Mouse (Mus musculus): ENCODE results near the gene 1700020N01Rik. TPM values are rescaled to one million over a fixed set of nuclear protein-coding genes. Genes with fewer than 3 reads are reported as not detected.

The 1700020N01Rik gene
- polyA plus RNA-seq, 1 experiment from 2014 or later: not detected

GRCm38 (mm10) chr10:21606931-21607330 is 14.0 kb downstream of the 1700020N01Rik start:
- no peak overlapping the region for H3K27ac ChIP-seq
- no peak overlapping the region for H3K4me2 ChIP-seq
- ATAC-seq (ENCODE audit: low FRiP score): no peak
- H3K27me3 ChIP-seq: no peaks in the 10 kb centered on the region
- H3K4me1 ChIP-seq: peaks cover 8% of the 10 kb centered on the region; the same call in 1 of the 2 replicates
- H3K4me3 ChIP-seq (replicated peaks): no peak overlapping the region
- H3K9me3 ChIP-seq: no peaks in the 10 kb centered on the region
- H3K36me3 ChIP-seq (replicated peaks): no peaks in the 10 kb centered on the region
- WGBS: 75% methylated on average over 5 of the region's 5 CpGs
- no peak overlapping the region for H3K9ac ChIP-seq

- Histone ChIP-seq H3K27me3 (no peaks in the 10 kb centered on the region), H3K9ac (no peak overlapping the region), H3K4me3 (replicated peaks) (no peak overlapping the region), H3K36me3 (replicated peaks) (no peaks in the 10 kb centered on the region), H3K27ac (no peak overlapping the region), H3K4me1 (peaks cover 8% of the 10 kb centered on the region; the same call in 1 of the 2 replicates), H3K4me2 (no peak overlapping the region), H3K9me3 (no peaks in the 10 kb centered on the region)
- WGBS: 76% methylated on average over 2 of the region's 2 CpGs
- ATAC-seq (ENCODE audit: low FRiP score): no peak
Observed at GRCm38 (mm10) chr10:21609583-21609982, 16.6 kb downstream of the 1700020N01Rik start.

GRCm38 (mm10) chr10:21613021-21613860 is 20.3 kb downstream of the 1700020N01Rik start:
- no peaks in the 10 kb centered on the region for H3K9me3 ChIP-seq
- 88% methylated on average over 4 of the region's 4 CpGs for WGBS
- no peak overlapping the region for H3K4me3 ChIP-seq (replicated peaks)
- no peaks in the 10 kb centered on the region for H3K36me3 ChIP-seq (replicated peaks)
- H3K4me1 ChIP-seq: no peaks in the 10 kb centered on the region
- ATAC-seq (ENCODE audit: low FRiP score): no peak
- H3K27ac ChIP-seq: no peak overlapping the region
- H3K4me2 ChIP-seq: no peak overlapping the region
- H3K27me3 ChIP-seq: no peaks in the 10 kb centered on the region
- H3K9ac ChIP-seq: no peak overlapping the region

DNA sequence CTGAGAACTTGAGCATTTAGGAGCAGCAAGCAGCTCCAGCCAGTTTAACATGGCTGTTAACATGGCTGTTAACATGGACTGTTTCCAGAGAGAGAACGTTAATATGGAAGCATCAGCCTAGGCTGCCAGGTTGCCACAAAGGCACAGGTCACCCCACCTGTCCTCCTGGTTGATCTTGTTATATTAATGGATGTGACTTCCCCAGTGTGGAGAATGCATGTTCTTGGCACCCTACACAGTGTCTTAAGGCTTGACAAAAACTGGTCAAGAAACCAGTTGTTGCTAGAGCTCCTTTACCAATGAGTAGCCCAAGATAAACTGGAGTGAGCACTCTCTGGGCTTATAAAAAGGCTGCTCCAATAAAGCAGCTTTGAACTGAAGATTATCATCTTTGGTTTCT is 21.6 kb downstream of the 1700020N01Rik start:
- Histone ChIP-seq H3K4me3 (replicated peaks) (no peak overlapping the region), H3K27ac (no peak overlapping the region), H3K9ac (no peak overlapping the region), H3K4me1 (no peaks in the 10 kb centered on the region), H3K4me2 (no peak overlapping the region), H3K27me3 (no peaks in the 10 kb centered on the region), H3K9me3 (no peaks in the 10 kb centered on the region), H3K36me3 (replicated peaks) (no peaks in the 10 kb centered on the region)
- ATAC-seq (ENCODE audit: low FRiP score): no peak
- WGBS: 100% methylated on average over 1 of the region's 1 CpGs

DNA sequence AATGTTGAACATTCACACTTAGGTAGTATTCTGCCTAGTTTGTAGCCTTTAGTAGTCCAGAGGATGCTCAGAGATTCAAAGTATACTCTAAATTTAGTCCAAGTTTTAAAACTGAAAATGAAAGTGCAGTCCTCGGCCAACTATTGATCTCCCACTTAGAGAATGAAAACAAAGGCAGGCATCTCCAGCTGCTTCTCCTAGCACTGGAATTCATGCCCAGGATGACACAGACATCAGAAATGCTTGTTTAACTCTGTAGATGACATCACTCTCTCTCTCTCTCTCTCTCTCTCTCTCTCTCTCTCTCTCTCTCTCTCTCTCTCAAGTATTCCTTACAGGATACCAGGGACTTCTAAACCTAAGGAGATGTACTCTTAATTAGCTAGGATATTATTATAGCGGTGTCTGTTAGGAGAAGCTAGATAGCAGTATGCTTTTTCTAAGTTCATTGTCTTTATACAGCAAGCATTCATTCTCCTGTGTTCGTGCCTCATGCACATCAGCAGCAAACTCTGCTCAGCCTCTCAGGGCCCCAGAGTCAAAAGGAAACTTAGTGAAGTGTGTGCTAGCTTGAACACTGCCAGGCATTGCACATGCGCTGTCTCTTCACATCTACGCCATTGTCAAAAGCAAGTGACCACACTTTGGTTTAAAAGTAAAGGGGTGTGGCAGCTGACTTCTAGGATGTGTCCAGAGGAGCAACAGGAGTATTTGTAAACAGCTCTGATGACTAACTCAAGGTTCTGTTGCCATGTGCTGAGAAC is 26.0 kb downstream of the 1700020N01Rik start:
- no peak overlapping the region for H3K9ac ChIP-seq
- no peaks in the 10 kb centered on the region for H3K4me1 ChIP-seq
- H3K27ac ChIP-seq: no peak overlapping the region
- no peaks in the 10 kb centered on the region for H3K9me3 ChIP-seq
- H3K4me2 ChIP-seq: no peak overlapping the region
- no peaks in the 10 kb centered on the region for H3K27me3 ChIP-seq
- ATAC-seq (ENCODE audit: low FRiP score): no peak
- 76% methylated on average over 5 of the region's 5 CpGs for WGBS
- H3K4me3 ChIP-seq (replicated peaks): no peak overlapping the region
- no peaks in the 10 kb centered on the region for H3K36me3 ChIP-seq (replicated peaks)

DNA sequence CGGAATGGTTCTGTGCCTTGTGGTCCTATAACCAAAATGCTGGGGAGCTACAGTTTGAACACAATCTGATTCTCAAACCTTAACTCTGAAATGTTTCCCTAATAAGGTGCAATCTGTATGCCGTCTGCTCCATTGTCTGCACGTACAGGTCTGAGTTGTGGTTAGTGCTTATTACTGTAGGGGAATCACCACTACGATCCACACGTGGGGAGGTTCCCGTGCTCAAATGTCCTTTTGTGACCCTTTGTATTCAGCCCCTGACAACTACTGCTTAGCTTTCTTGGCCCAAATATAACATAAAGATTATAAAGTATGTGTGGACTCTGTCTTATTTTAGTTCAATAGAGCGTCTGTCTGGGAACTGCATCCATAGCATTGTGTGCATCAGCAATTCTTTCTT is 29.1 kb downstream of the 1700020N01Rik start:
- Histone ChIP-seq H3K4me1 (no peaks in the 10 kb centered on the region), H3K4me2 (no peak overlapping the region), H3K9me3 (no peaks in the 10 kb centered on the region), H3K9ac (no peak overlapping the region), H3K36me3 (replicated peaks) (no peaks in the 10 kb centered on the region), H3K27ac (no peak overlapping the region), H3K4me3 (replicated peaks) (no peak overlapping the region), H3K27me3 (no peaks in the 10 kb centered on the region)
- WGBS: 83% methylated on average over 7 of the region's 7 CpGs
- no peak for ATAC-seq (ENCODE audit: low FRiP score)

DNA sequence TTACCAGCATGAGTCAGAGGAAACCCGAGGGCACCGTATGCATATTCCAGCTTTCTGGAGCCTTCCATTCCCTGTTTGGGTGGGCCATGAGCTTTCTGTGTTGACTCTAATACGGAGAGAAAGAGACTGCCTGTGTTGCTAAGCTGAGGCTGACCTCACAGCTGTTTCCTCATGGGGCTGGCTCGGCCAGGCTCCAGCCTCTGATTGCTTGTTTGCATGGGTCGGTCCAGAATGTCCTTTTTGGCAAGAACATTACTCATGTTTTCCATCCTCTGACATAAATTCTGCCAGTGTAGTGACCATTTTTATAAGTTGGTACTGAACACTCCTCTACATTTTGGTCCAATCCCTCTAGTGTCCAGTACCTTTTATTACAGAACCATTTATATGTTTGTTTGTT is 35.6 kb downstream of the 1700020N01Rik start:
- H3K4me3 ChIP-seq (replicated peaks): no peak overlapping the region
- no peak for ATAC-seq (ENCODE audit: low FRiP score)
- H3K27ac ChIP-seq: no peak overlapping the region
- H3K4me2 ChIP-seq: no peak overlapping the region
- no peaks in the 10 kb centered on the region for H3K27me3 ChIP-seq
- 82% methylated on average over 5 of the region's 5 CpGs for WGBS
- no peaks in the 10 kb centered on the region for H3K36me3 ChIP-seq (replicated peaks)
- H3K9me3 ChIP-seq: no peaks in the 10 kb centered on the region
- H3K4me1 ChIP-seq: no peaks in the 10 kb centered on the region
- H3K9ac ChIP-seq: no peak overlapping the region

- Histone ChIP-seq H3K36me3 (replicated peaks) (no peaks in the 10 kb centered on the region), H3K27ac (no peak overlapping the region), H3K4me2 (no peak overlapping the region), H3K27me3 (no peaks in the 10 kb centered on the region), H3K4me1 (no peaks in the 10 kb centered on the region), H3K4me3 (replicated peaks) (no peak overlapping the region), H3K9me3 (no peaks in the 10 kb centered on the region), H3K9ac (no peak overlapping the region)
- no peak for ATAC-seq (ENCODE audit: low FRiP score)
- 90% methylated on average over 10 of the region's 10 CpGs for WGBS
Observed at GRCm38 (mm10) chr10:21629031-21629740, 36.2 kb downstream of the 1700020N01Rik start.

DNA sequence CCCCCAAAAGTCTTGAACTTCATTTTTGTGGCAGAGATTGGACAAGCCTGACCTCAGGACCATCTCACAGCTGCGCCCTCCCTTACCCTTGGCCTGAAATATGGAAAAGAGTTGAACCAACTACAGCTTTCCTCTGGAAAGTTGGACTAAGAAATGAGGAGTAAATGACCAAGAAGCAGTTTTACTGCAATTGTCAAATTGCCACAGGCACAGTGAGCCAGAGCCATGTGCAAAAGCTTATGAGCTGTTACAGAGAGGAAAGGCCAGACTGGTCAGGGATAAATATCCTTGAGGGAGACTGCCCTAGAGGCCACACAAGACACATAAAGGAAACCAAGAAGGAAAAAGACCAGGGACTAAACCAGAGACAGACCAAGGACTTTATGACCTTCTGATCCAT is 38.5 kb downstream of the 1700020N01Rik start:
- no peak for ATAC-seq (ENCODE audit: low FRiP score)
- H3K4me3 ChIP-seq (replicated peaks): no peak overlapping the region
- no peak overlapping the region for H3K9ac ChIP-seq
- H3K4me1 ChIP-seq: no peaks in the 10 kb centered on the region
- WGBS: 82% methylated on average over 1 of the region's 1 CpGs
- no peaks in the 10 kb centered on the region for H3K27me3 ChIP-seq
- no peaks in the 10 kb centered on the region for H3K36me3 ChIP-seq (replicated peaks)
- H3K27ac ChIP-seq: no peak overlapping the region
- no peaks in the 10 kb centered on the region for H3K9me3 ChIP-seq
- no peak overlapping the region for H3K4me2 ChIP-seq

- Histone ChIP-seq H3K4me3 (replicated peaks) (no peak overlapping the region), H3K9ac (no peak overlapping the region), H3K4me1 (no peaks in the 10 kb centered on the region), H3K4me2 (no peak overlapping the region), H3K27ac (no peak overlapping the region), H3K27me3 (no peaks in the 10 kb centered on the region), H3K36me3 (replicated peaks) (no peaks in the 10 kb centered on the region), H3K9me3 (no peaks in the 10 kb centered on the region)
- 66% methylated on average over 5 of the region's 5 CpGs for WGBS
- ATAC-seq (ENCODE audit: low FRiP score): no peak
Observed at GRCm38 (mm10) chr10:21632687-21633086, 39.7 kb downstream of the 1700020N01Rik start.

DNA sequence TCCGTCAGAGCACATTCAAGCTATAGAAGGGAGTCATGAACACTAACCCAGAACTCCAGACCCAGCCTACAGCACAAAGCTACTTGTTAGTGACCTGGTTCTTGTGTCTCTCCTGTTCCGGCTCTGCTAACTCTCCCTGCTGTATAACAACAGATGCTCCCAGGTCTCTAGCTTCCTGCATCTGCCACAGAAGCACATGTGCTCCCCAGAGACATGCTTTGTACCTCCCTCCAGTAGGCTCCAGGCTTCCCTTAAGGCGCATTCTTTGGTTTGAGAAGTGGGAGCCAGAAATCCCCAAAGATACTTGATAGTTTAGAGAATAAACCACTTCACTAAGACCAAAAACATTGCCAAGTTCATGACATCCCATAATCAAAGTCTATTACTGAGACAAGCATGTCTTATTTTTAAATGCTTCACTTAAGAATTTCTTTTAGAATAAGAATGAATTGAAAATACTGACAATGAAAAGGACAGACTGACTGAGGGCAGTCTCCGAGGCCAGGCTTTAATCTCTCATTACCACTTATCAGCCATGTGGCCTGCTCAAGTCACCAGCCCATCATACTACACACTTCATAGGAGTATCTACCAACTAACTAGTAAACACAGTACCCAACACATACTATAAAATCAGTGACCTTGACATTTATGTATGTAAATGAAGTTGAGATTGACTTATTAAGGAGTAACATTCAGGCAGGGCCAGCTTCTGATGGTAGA is 43.2 kb downstream of the 1700020N01Rik start:
- Histone ChIP-seq H3K27me3 (no peaks in the 10 kb centered on the region), H3K27ac (no peak overlapping the region), H3K9ac (no peak overlapping the region), H3K4me3 (replicated peaks) (no peak overlapping the region), H3K9me3 (no peaks in the 10 kb centered on the region), H3K4me2 (no peak overlapping the region), H3K4me1 (no peaks in the 10 kb centered on the region), H3K36me3 (replicated peaks) (no peaks in the 10 kb centered on the region)
- no peak for ATAC-seq (ENCODE audit: low FRiP score)
- 87% methylated on average over 4 of the region's 4 CpGs for WGBS

DNA sequence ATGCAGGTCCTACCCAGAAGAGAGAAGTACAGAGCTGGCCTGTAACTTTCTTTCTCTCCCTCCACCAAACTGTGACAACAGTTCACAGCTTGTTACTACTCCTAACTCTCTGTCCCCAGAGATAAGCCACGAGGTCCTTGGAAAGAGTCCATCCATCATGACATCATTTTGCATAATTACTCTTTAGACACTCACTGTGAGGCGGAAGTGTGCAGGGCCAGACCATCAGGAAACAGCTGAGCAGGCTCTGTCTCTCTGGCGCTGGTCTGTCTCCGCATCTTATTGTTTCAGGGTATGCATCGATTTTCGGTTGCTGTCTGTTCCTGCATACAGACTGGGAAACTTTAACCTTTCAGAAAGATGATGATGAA is 43.8 kb downstream of the 1700020N01Rik start:
- ATAC-seq (ENCODE audit: low FRiP score): no peak
- WGBS: 80% methylated on average over 6 of the region's 6 CpGs

More for the DNA sequence above, 43.8 kb downstream of the 1700020N01Rik start:
- Histone ChIP-seq H3K27me3 (no peaks in the 10 kb centered on the region), H3K27ac (no peak overlapping the region), H3K4me2 (no peak overlapping the region), H3K9ac (no peak overlapping the region), H3K36me3 (replicated peaks) (no peaks in the 10 kb centered on the region), H3K4me1 (no peaks in the 10 kb centered on the region), H3K9me3 (no peaks in the 10 kb centered on the region), H3K4me3 (replicated peaks) (no peak overlapping the region)
